In genomic region chr11:102224686-102225085, GRCm38 (mm10) we compare ENCODE assay signal across 9 mouse cellular contexts. TPM values are rescaled to one million over a fixed set of nuclear protein-coding genes. Genes with fewer than 3 reads are reported as not detected.
DNase-seq lines count a peak whose midpoint lies in the region; ATAC-seq and TF ChIP-seq lines count a peak whose summit lies in the region.
"Had no signal": no experiment of that assay in that cellular context is flagged by ENCODE, and none has a peak within 500 bp of the region (broad histone marks: within the 10 kb centered on the region; RNA-seq: fewer than 3 reads in every experiment).

No protein-coding gene starts in this region.

- H3K27me3 ChIP-seq in heart, embryonic 11.5 days (ENCODE audit: control insufficient read depth, insufficient read depth, low read length) = no peaks in the 10 kb centered on the region
- peaks cover 10% of the 10 kb centered on the region; the same call in 1 of the 2 replicates for H3K27me3 ChIP-seq in limb, embryonic 13.5 days

- no peak for ATAC-seq in heart, embryonic 11.5 days (replicated peaks; ENCODE audit: insufficient number of reproducible peaks, low FRiP score, low TSS enrichment)
- no peak for ATAC-seq in limb, embryonic 13.5 days (ENCODE audit: low FRiP score, low read depth)
- no peak for ATAC-seq in activated CD4-positive, CD25-positive, alpha-beta regulatory T cell, adult 4 months

- H3K4me2 ChIP-seq in heart, embryonic 11.5 days = peak overlapping the region; percentile 67
- H3K4me2 ChIP-seq in limb, embryonic 13.5 days (replicated peaks) = peak overlapping the region; percentile 55

- TF ChIP-seq POLR2A in olfactory bulb, adult 2 months (IDR thresholded peaks at IDR 0.05; ENCODE audit: insufficient read depth, low read depth, low read length) = no peak

- H3K9me3 ChIP-seq in heart, embryonic 11.5 days (replicated peaks; ENCODE audit: control insufficient read depth, low read length) = no peaks in the 10 kb centered on the region
- no peaks in the 10 kb centered on the region for H3K9me3 ChIP-seq in limb, embryonic 13.5 days
- H3K9me3 ChIP-seq: G1E had no signal

- H3K4me1 ChIP-seq in heart, embryonic 11.5 days (ENCODE audit: control insufficient read depth, insufficient read depth, low read length) = peaks cover 90% of the 10 kb centered on the region
- peaks cover 68% of the 10 kb centered on the region for H3K4me1 ChIP-seq in limb, embryonic 13.5 days
- H3K4me1 ChIP-seq in olfactory bulb, adult 2 months (ENCODE audit: control insufficient read depth, insufficient read depth, low read length) = peaks cover 74% of the 10 kb centered on the region

- TF ChIP-seq CTCF in olfactory bulb, adult 2 months (IDR thresholded peaks at IDR 0.05; ENCODE audit: insufficient read depth, low read depth, low read length) = no peak

- H3K4me3 ChIP-seq in heart, embryonic 11.5 days (ENCODE audit: low read depth, low read length) = peak overlapping the region; percentile 25
- H3K4me3 ChIP-seq in limb, embryonic 13.5 days = peak overlapping the region; percentile 14; the same call in 1 of the 2 replicates
- H3K4me3 ChIP-seq in olfactory bulb, adult 2 months (ENCODE audit: insufficient read depth, low read depth, low read length) = peak overlapping the region; percentile 24

- peak overlapping the region; percentile 58 for H3K9ac ChIP-seq in heart, embryonic 11.5 days (ENCODE audit: low read depth, low read length)
- H3K9ac ChIP-seq in limb, embryonic 13.5 days = 0 out of 2 replicates have a peak overlapping the region, but pooled peaks have one; percentile 37

- WGBS in heart, embryonic 11.5 days (ENCODE audit: insufficient replicate concordance) = 2% methylated on average over 22 of the region's 22 CpGs
- 13% methylated on average over 22 of the region's 22 CpGs for whole genome bisulfite sequencing in limb, embryonic 13.5 days
- 12% methylated on average over 22 of the region's 22 CpGs for WGBS in olfactory bulb, adult 2 months

- no peak overlapping the region for H3K27ac ChIP-seq in heart, embryonic 11.5 days (ENCODE audit: low read depth, low read length)
- no peak overlapping the region for H3K27ac ChIP-seq in limb, embryonic 13.5 days
- no peak overlapping the region for H3K27ac ChIP-seq in olfactory bulb, adult 2 months (ENCODE audit: insufficient read depth, low read depth, low read length)

- DNase-seq in gastrocnemius, postnatal 25 days = peak; percentile 36
- no peak for DNase-seq in gastrocnemius, postnatal 10 days
- DNase-seq in adrenal gland, adult 2 months = peak; percentile 86
- no peak for DNase-seq in thymus, postnatal 0 days (ENCODE audit: low spot score)

- H3K36me3 ChIP-seq in heart, embryonic 11.5 days (ENCODE audit: control insufficient read depth, insufficient read depth, low read length) = no peaks in the 10 kb centered on the region
- peaks cover 26% of the 10 kb centered on the region for H3K36me3 ChIP-seq in limb, embryonic 13.5 days
- H3K36me3 ChIP-seq: G1E had no signal

RNA-seq across cellular contexts. Expression of gene Hdac5, which starts 5.3 kb away (rescaled TPM):
- 10 to 100 TPM; 61.8 to 63.6 TPM for total RNA-seq in gastrocnemius, postnatal 25 days (2021)
- total RNA-seq in gastrocnemius, postnatal 10 days (2021) = 10 to 100 TPM; 68.5 to 86.9 TPM
- total RNA-seq in adrenal gland, adult 2 months (2021) = 100 to 1,000 TPM in 1 of 2 experiments, 10 to 100 TPM in 1; 67.8 to 127 TPM
- 99.3 and 131 TPM in 2 replicates for polyA plus RNA-seq in adrenal gland, adult 2 months (2012; rRNA removed)
- 42.8 and 45.3 TPM in 2 replicates for polyA plus RNA-seq in heart, embryonic 11.5 days (2014; fragmentation: Nextera tagmentation; extraction: Ambion mirVana)
- 61.9 and 68.6 TPM in 2 replicates for polyA plus RNA-seq in limb, embryonic 13.5 days (2015; fragmentation: Nextera tagmentation; extraction: Ambion mirVana)
- 223 TPM in 1 of 2 replicates, not detected in the other for polyA plus RNA-seq in olfactory bulb, adult 2 months (2012; ENCODE audit: insufficient read depth, insufficient read length, low replicate concordance, missing spikeins)
- 1 to 10 TPM; 6.0 to 9.3 TPM for polyA plus RNA-seq in activated CD4-positive, CD25-positive, alpha-beta regulatory T cell, adult 4 months (2017; shearing (Covaris generic))
- 19.9 and 24.8 TPM in 2 replicates for polyA plus RNA-seq in thymus, postnatal 0 days (2015; fragmentation: Nextera tagmentation; extraction: Ambion mirVana)

RNA-seq across cellular contexts. Expression of gene BC030867, which starts 24.0 kb away (rescaled TPM):
- total RNA-seq in gastrocnemius, postnatal 25 days (2021) = not detected
- 1 to 10 TPM in 1 of 2 experiments, under 1 TPM in 1; 0.99 to 1.2 TPM for total RNA-seq in gastrocnemius, postnatal 10 days (2021)
- under 1 TPM; 0.35 to 0.93 TPM for total RNA-seq in adrenal gland, adult 2 months (2021)
- 1.2 and 1.6 TPM in 2 replicates for polyA plus RNA-seq in adrenal gland, adult 2 months (2012; rRNA removed)
- 12.7 and 13.2 TPM in 2 replicates for polyA plus RNA-seq in heart, embryonic 11.5 days (2014; fragmentation: Nextera tagmentation; extraction: Ambion mirVana)
- 15.8 and 16.1 TPM in 2 replicates for polyA plus RNA-seq in limb, embryonic 13.5 days (2015; fragmentation: Nextera tagmentation; extraction: Ambion mirVana)
- not detected in 2 replicates for polyA plus RNA-seq in olfactory bulb, adult 2 months (2012; ENCODE audit: insufficient read depth, insufficient read length, low replicate concordance, missing spikeins)
- polyA plus RNA-seq in activated CD4-positive, CD25-positive, alpha-beta regulatory T cell, adult 4 months (2017; shearing (Covaris generic)) = 1 to 10 TPM; 2.0 to 3.8 TPM
- 8.6 and 11.4 TPM in 2 replicates for polyA plus RNA-seq in thymus, postnatal 0 days (2015; fragmentation: Nextera tagmentation; extraction: Ambion mirVana)

RNA-seq across cellular contexts. Expression of gene G6pc3, which starts 35.3 kb away (rescaled TPM):
- total RNA-seq in gastrocnemius, postnatal 25 days (2021) = 10 to 100 TPM; 37.8 to 44.5 TPM
- total RNA-seq in gastrocnemius, postnatal 10 days (2021) = 10 to 100 TPM; 32.2 to 34.6 TPM
- total RNA-seq in adrenal gland, adult 2 months (2021) = 100 to 1,000 TPM; 140 to 149 TPM
- polyA plus RNA-seq in adrenal gland, adult 2 months (2012; rRNA removed) = 254 and 297 TPM in 2 replicates
- polyA plus RNA-seq in heart, embryonic 11.5 days (2014; fragmentation: Nextera tagmentation; extraction: Ambion mirVana) = 27.9 and 28.7 TPM in 2 replicates
- 35.6 and 36.1 TPM in 2 replicates for polyA plus RNA-seq in limb, embryonic 13.5 days (2015; fragmentation: Nextera tagmentation; extraction: Ambion mirVana)
- not detected in 2 replicates for polyA plus RNA-seq in olfactory bulb, adult 2 months (2012; ENCODE audit: insufficient read depth, insufficient read length, low replicate concordance, missing spikeins)
- 10 to 100 TPM; 24.6 to 36.3 TPM for polyA plus RNA-seq in activated CD4-positive, CD25-positive, alpha-beta regulatory T cell, adult 4 months (2017; shearing (Covaris generic))
- polyA plus RNA-seq in thymus, postnatal 0 days (2015; fragmentation: Nextera tagmentation; extraction: Ambion mirVana) = 16.1 and 16.2 TPM in 2 replicates

RNA-seq across cellular contexts. Expression of gene Lsm12, which starts 39.6 kb away (rescaled TPM):
- total RNA-seq in gastrocnemius, postnatal 25 days (2021) = 10 to 100 TPM; 79.7 to 84.2 TPM
- 10 to 100 TPM; 83.1 to 84.4 TPM for total RNA-seq in gastrocnemius, postnatal 10 days (2021)
- total RNA-seq in adrenal gland, adult 2 months (2021) = 100 to 1,000 TPM in 1 of 2 experiments, 10 to 100 TPM in 1; 82.6 to 108 TPM
- 35.8 and 40.1 TPM in 2 replicates for polyA plus RNA-seq in adrenal gland, adult 2 months (2012; rRNA removed)
- 61.3 and 64.3 TPM in 2 replicates for polyA plus RNA-seq in heart, embryonic 11.5 days (2014; fragmentation: Nextera tagmentation; extraction: Ambion mirVana)
- 134 and 145 TPM in 2 replicates for polyA plus RNA-seq in limb, embryonic 13.5 days (2015; fragmentation: Nextera tagmentation; extraction: Ambion mirVana)
- polyA plus RNA-seq in olfactory bulb, adult 2 months (2012; ENCODE audit: insufficient read depth, insufficient read length, low replicate concordance, missing spikeins) = not detected in 2 replicates
- 10 to 100 TPM; 44.8 to 78.5 TPM for polyA plus RNA-seq in activated CD4-positive, CD25-positive, alpha-beta regulatory T cell, adult 4 months (2017; shearing (Covaris generic))
- polyA plus RNA-seq in thymus, postnatal 0 days (2015; fragmentation: Nextera tagmentation; extraction: Ambion mirVana) = 140 and 164 TPM in 2 replicates

RNA-seq across cellular contexts. Expression of gene Asb16, which starts 43.9 kb away (rescaled TPM):
- total RNA-seq in gastrocnemius, postnatal 25 days (2021) = 10 to 100 TPM; 70.0 to 71.3 TPM
- total RNA-seq in gastrocnemius, postnatal 10 days (2021) = 10 to 100 TPM; 48.7 to 54.4 TPM
- under 1 TPM; 0.12 to 0.45 TPM for total RNA-seq in adrenal gland, adult 2 months (2021)
- 0.75 and 0.95 TPM in 2 replicates for polyA plus RNA-seq in adrenal gland, adult 2 months (2012; rRNA removed)
- 0.23 TPM in 1 of 2 replicates, not detected in the other for polyA plus RNA-seq in heart, embryonic 11.5 days (2014; fragmentation: Nextera tagmentation; extraction: Ambion mirVana)
- 0.22 TPM in 2 replicates for polyA plus RNA-seq in limb, embryonic 13.5 days (2015; fragmentation: Nextera tagmentation; extraction: Ambion mirVana)
- polyA plus RNA-seq in olfactory bulb, adult 2 months (2012; ENCODE audit: insufficient read depth, insufficient read length, low replicate concordance, missing spikeins) = not detected in 2 replicates
- polyA plus RNA-seq in activated CD4-positive, CD25-positive, alpha-beta regulatory T cell, adult 4 months (2017; shearing (Covaris generic)) = not detected
- 0.07 TPM in 1 of 2 replicates, not detected in the other for polyA plus RNA-seq in thymus, postnatal 0 days (2015; fragmentation: Nextera tagmentation; extraction: Ambion mirVana)
- polyA plus RNA-seq: G1E had no signal

Comparison
In these comparisons a context has a peak if more than half of its experiments do, and no peak if none do; other contexts are left out.
1. DNase-seq: peak in gastrocnemius, postnatal 25 days (single experiment) and adrenal gland, adult 2 months (single experiment); none in gastrocnemius, postnatal 10 days (single experiment) and thymus, postnatal 0 days (single experiment).
2. RNA of gene G6pc3, which starts 35.3 kb away (polyA plus RNA-seq): 254 to 297 TPM in adrenal gland, adult 2 months, 24.6 to 36.3 TPM in activated CD4-positive, CD25-positive, alpha-beta regulatory T cell, adult 4 months, 35.6 to 36.1 TPM in limb, embryonic 13.5 days, 27.9 to 28.7 TPM in heart, embryonic 11.5 days and 16.1 to 16.2 TPM in thymus, postnatal 0 days; not detected in olfactory bulb, adult 2 months; every median in the first group is over 10 times any median in the second.
3. Peak in every context shown above with its lines, with median percentiles within 50 percentile points of each other: H3K4me3 ChIP-seq.